Mouse (Mus musculus) CD4-positive, CD25-positive, alpha-beta regulatory T cell, adult 4 months (primary cell): ENCODE measurements around the gene Tas2r131. TPM values are rescaled to one million over a fixed set of nuclear protein-coding genes. Genes with fewer than 3 reads are reported as not detected.
"Not testable (repeated sequence)": the region's sequence is repeated elsewhere in the genome, so short reads cannot be mapped to it uniquely, and the experiment has no call there.

Source experiments
- ATAC-seq: one replicate; pipeline ENCODE4 v1.8.0; 2017
- polyA plus RNA-seq, 2 experiments: library from polyadenylated mRNA; unstranded; fragments of 100-300 nt; shearing (Covaris generic); gene quantifications; one replicate each; pipeline ENCODE4 v1.2.1; 2017

The Tas2r131 gene
- not detected for polyA plus RNA-seq

GRCm38 (mm10) chr6:132957819-132958218 lies at the start of gene Tas2r131:
TSS of gene Tas2r131 (minus strand) at chr6:132957919.
- no peak for ATAC-seq

- no peak for ATAC-seq
These were observed 23.1 kb upstream of the Tas2r131 start, which contains the start of gene Tas2r109 for GRCm38 (mm10) chr6:132980865-132981264. TSS of gene Tas2r109 (minus strand) at chr6:132980965.

GRCm38 (mm10) chr6:132950802-132951201 lies 6.9 kb downstream of the Tas2r131 start, which contains the start of gene Tas2r129:
TSS of gene Tas2r129 (plus strand) at chr6:132951102.
- no peak for ATAC-seq

GRCm38 (mm10) chr6:132941376-132941775 lies 16.3 kb downstream of the Tas2r131 start:
- not testable (repeated sequence) for ATAC-seq

GRCm38 (mm10) chr6:132909351-132909750 lies 48.4 kb downstream of the Tas2r131 start, which contains the start of gene Tas2r125:
TSS of gene Tas2r125 (plus strand) at chr6:132909651.
- no peak for ATAC-seq

Other genes starting within 250 kb of the Tas2r131 start
- not detected for gene Tas2r122, start 246.0 kb downstream of the Tas2r131 start, polyA plus RNA-seq
- gene Tas2r115, start 219.9 kb downstream of the Tas2r131 start, polyA plus RNA-seq = not detected
- not detected for gene Tas2r124, start 203.2 kb downstream of the Tas2r131 start, polyA plus RNA-seq
- gene Tas2r102, start 195.8 kb downstream of the Tas2r131 start, polyA plus RNA-seq = not detected
- not detected for gene Tas2r136, start 179.8 kb downstream of the Tas2r131 start, polyA plus RNA-seq
- gene Tas2r117, start 155.1 kb downstream of the Tas2r131 start, polyA plus RNA-seq = not detected
- not detected for gene Tas2r123, start 110.8 kb downstream of the Tas2r131 start, polyA plus RNA-seq
- gene Tas2r116, start 102.5 kb downstream of the Tas2r131 start, polyA plus RNA-seq = not detected
- not detected for gene Tas2r110, start 89.9 kb downstream of the Tas2r131 start, polyA plus RNA-seq
- gene Tas2r113, start 64.9 kb downstream of the Tas2r131 start, polyA plus RNA-seq = not detected
- under 1 TPM in 1 of 2 experiments, not detected in 1; 0.58 TPM for gene Tas2r125, start 48.3 kb downstream of the Tas2r131 start, polyA plus RNA-seq
- not detected for gene Tas2r129, start 6.8 kb downstream of the Tas2r131 start, polyA plus RNA-seq
- gene Tas2r109, start 23.0 kb upstream of the Tas2r131 start, polyA plus RNA-seq = not detected
- not detected for gene Tas2r103, start 79.2 kb upstream of the Tas2r131 start, polyA plus RNA-seq
- not detected for gene Tas2r140, start 97.9 kb upstream of the Tas2r131 start, polyA plus RNA-seq
- 10 to 100 TPM; 13.2 to 17.8 TPM for gene Smim10l1, start 147.0 kb upstream of the Tas2r131 start, polyA plus RNA-seq